9 mouse cellular contexts compared by ENCODE assay signal in genomic region chr12:24723859-24724258, GRCm38 (mm10). TPM values are rescaled to one million over a fixed set of nuclear protein-coding genes. Genes with fewer than 3 reads are reported as not detected.
DNase-seq lines count a peak whose midpoint lies in the region; ATAC-seq and TF ChIP-seq lines count a peak whose summit lies in the region.
"Had no signal": no experiment of that assay in that cellular context is flagged by ENCODE, and none has a peak within 500 bp of the region (broad histone marks: within the 10 kb centered on the region; RNA-seq: fewer than 3 reads in every experiment).

No protein-coding gene starts in this region.

- H3K27ac ChIP-seq in kidney, postnatal 0 days = peak overlapping the region; percentile 60; the same call in 1 of the 2 replicates
- peak overlapping the region; percentile 78 for H3K27ac ChIP-seq in hindbrain, embryonic 10.5 days
- peak overlapping the region; percentile 10; the same call in 1 of the 2 replicates for H3K27ac ChIP-seq in midbrain, embryonic 16.5 days (ENCODE audit: low read length)

- ATAC-seq in kidney, postnatal 0 days (replicated peaks; ENCODE audit: low FRiP score, low read depth) = no peak
- ATAC-seq in midbrain, embryonic 16.5 days = peak; percentile 51; the same call in 1 of the 2 replicates

- no peak overlapping the region for H3K4me2 ChIP-seq in kidney, postnatal 0 days (ENCODE audit: low read length)
- no peak overlapping the region for H3K4me2 ChIP-seq in midbrain, embryonic 16.5 days (ENCODE audit: low read length)

- DNase-seq in kidney, postnatal 0 days (ENCODE audit: low spot score) = no peak
- no peak for DNase-seq in kidney, adult 18-20 months
- peak; percentile 32 for DNase-seq in adipocyte (ENCODE audit: low spot score)
- no peak for DNase-seq in hindbrain, embryonic 10.5 days (ENCODE audit: low spot score)
- no peak for DNase-seq in gastrocnemius, postnatal 25 days
- DNase-seq in Muller cell, postnatal 12 days (ENCODE audit: inconsistent ontology term) = no peak
- DNase-seq in thymus, postnatal 14 days = no peak
- DNase-seq: cerebellum, adult 8-10 months had no signal

- H3K9me3 ChIP-seq in kidney, postnatal 0 days (replicated peaks; ENCODE audit: low read length) = no peaks in the 10 kb centered on the region
- H3K9me3 ChIP-seq in hindbrain, embryonic 10.5 days = peaks cover 7% of the 10 kb centered on the region
- peaks cover 3% of the 10 kb centered on the region; the same call in 1 of the 2 replicates for H3K9me3 ChIP-seq in midbrain, embryonic 16.5 days (replicated peaks; ENCODE audit: control insufficient read depth, low read length, poor library complexity, severe bottlenecking)

- 0 out of 2 replicates have a peak, but pooled peaks cover 7% of the 10 kb centered on the region for H3K4me1 ChIP-seq in kidney, postnatal 0 days (replicated peaks; ENCODE audit: insufficient read depth, low read length)
- peaks cover 18% of the 10 kb centered on the region for H3K4me1 ChIP-seq in hindbrain, embryonic 10.5 days (replicated peaks)
- peaks cover 6% of the 10 kb centered on the region; the same call in 1 of the 2 replicates for H3K4me1 ChIP-seq in midbrain, embryonic 16.5 days (ENCODE audit: control insufficient read depth, insufficient read depth, low read length)

- H3K36me3 ChIP-seq in kidney, postnatal 0 days (ENCODE audit: insufficient read depth, low read length) = no peaks in the 10 kb centered on the region
- no peaks in the 10 kb centered on the region for H3K36me3 ChIP-seq in hindbrain, embryonic 10.5 days
- H3K36me3 ChIP-seq in midbrain, embryonic 16.5 days (ENCODE audit: control insufficient read depth, insufficient read depth, low read length) = no peaks in the 10 kb centered on the region

- TF ChIP-seq CTCF in kidney, postnatal 0 days (IDR thresholded peaks at IDR 0.05; ENCODE audit: low read depth) = no peak

- no peak overlapping the region for H3K4me3 ChIP-seq in kidney, postnatal 0 days (replicated peaks; ENCODE audit: low read depth, low read length)
- H3K4me3 ChIP-seq in hindbrain, embryonic 10.5 days = no peak overlapping the region
- H3K4me3 ChIP-seq in midbrain, embryonic 16.5 days (ENCODE audit: low read depth, low read length) = no peak overlapping the region

- no peak overlapping the region for H3K9ac ChIP-seq in kidney, postnatal 0 days (ENCODE audit: low read depth, low read length)
- H3K9ac ChIP-seq in midbrain, embryonic 16.5 days (ENCODE audit: low read depth, low read length) = no peak overlapping the region

- H3K27me3 ChIP-seq in kidney, postnatal 0 days (ENCODE audit: insufficient read depth, low read length) = no peaks in the 10 kb centered on the region
- no peaks in the 10 kb centered on the region for H3K27me3 ChIP-seq in hindbrain, embryonic 10.5 days (ENCODE audit: insufficient read depth, poor library complexity, severe bottlenecking)
- no peaks in the 10 kb centered on the region for H3K27me3 ChIP-seq in midbrain, embryonic 16.5 days (ENCODE audit: control insufficient read depth, insufficient read depth, low read depth, low read length)

- 36% methylated on average over 4 of the region's 4 CpGs for WGBS in kidney, postnatal 0 days
- WGBS in hindbrain, embryonic 10.5 days = 72% methylated on average over 4 of the region's 4 CpGs
- WGBS in midbrain, embryonic 16.5 days = 79% methylated on average over 4 of the region's 4 CpGs

RNA-seq across cellular contexts. Expression of gene Rrm2, which starts 15.8 kb away (rescaled TPM):
- 101 and 136 TPM in 2 replicates for polyA plus RNA-seq in kidney, postnatal 0 days (2015; fragmentation: Nextera tagmentation; extraction: Ambion mirVana)
- 552 and 686 TPM in 2 replicates for polyA plus RNA-seq in hindbrain, embryonic 10.5 days (2016; fragmentation: Nextera tagmentation; extraction: Ambion mirVana)
- 37.5 and 41.4 TPM in 2 replicates for polyA plus RNA-seq in midbrain, embryonic 16.5 days (2015; fragmentation: Nextera tagmentation; extraction: Ambion mirVana)
- total RNA-seq in gastrocnemius, postnatal 25 days (2021) = 1 to 10 TPM; 1.8 to 3.6 TPM

RNA-seq across cellular contexts. Expression of gene Cys1, which starts 42.2 kb away (rescaled TPM):
- 16.2 and 16.4 TPM in 2 replicates for polyA plus RNA-seq in kidney, postnatal 0 days (2015; fragmentation: Nextera tagmentation; extraction: Ambion mirVana)
- 0.34 and 0.55 TPM in 2 replicates for polyA plus RNA-seq in hindbrain, embryonic 10.5 days (2016; fragmentation: Nextera tagmentation; extraction: Ambion mirVana)
- polyA plus RNA-seq in midbrain, embryonic 16.5 days (2015; fragmentation: Nextera tagmentation; extraction: Ambion mirVana) = 1.6 and 1.8 TPM in 2 replicates
- total RNA-seq in gastrocnemius, postnatal 25 days (2021) = 1 to 10 TPM; 3.0 to 3.5 TPM

Comparison
In these comparisons a context has a peak if more than half of its experiments do, and no peak if none do; other contexts are left out.
1. H3K27ac ChIP-seq: peak in every context shown above with its lines; median percentile 78 in hindbrain, embryonic 10.5 days; 60 in kidney, postnatal 0 days; 10 in midbrain, embryonic 16.5 days.